Mouse (Mus musculus) Patski (cell line): ENCODE data around the gene Aprt. TPM values are rescaled to one million over a fixed set of nuclear protein-coding genes. Genes with fewer than 3 reads are reported as not detected.
A peak's percentile ranks its signal among the peaks of the same experiment; 100 is the strongest.

Source experiments
- ATAC-seq: fragments of 100-300 bp; one replicate; pipeline ENCODE4 v1.8.0; 2021
- CTCF ChIA-PET: fragments of 350-600 bp; sonication (Branson Sonifier 250); formaldehyde crosslinking; loops from one replicate; lab custom pipeline; 2022; ENCODE audit warnings: inconsistent platforms; lab: Charles Lee
- POLR2A ChIA-PET: fragments of 350-600 bp; sonication (Branson Sonifier 250); formaldehyde crosslinking; loops from one replicate; lab custom pipeline; 2022; ENCODE audit warnings: antibody characterized with exemption, inconsistent platforms; lab: Charles Lee
- DNase-seq: peaks from one replicate; pipeline ENCODE4 v3.0.0-alpha.2; 2011; ENCODE audit warnings: low read depth, low spot score
- H3K27me3 ChIP-seq: fragments of 371-371 bp; one replicate; pipeline ENCODE4 v1.5.1; 2021
- CTCF ChIP-seq: fragments of 100-300 bp; IDR thresholded peaks from one replicate; pipeline ENCODE4 v1.5.1; 2021
- in situ Hi-C: fragments of 300-500 bp; cut with MboI; formaldehyde crosslinking; loops from 3 replicates; pipeline ENCODE4 v1.11.1; 2018; ENCODE audit warnings: low pct_unique_long_range_greater_than_20kb, mixed read lengths
- polyA plus RNA-seq: library from polyadenylated mRNA; unstranded; gene quantifications from one replicate; pipeline ENCODE4 v1.2.3, GENCODE M21; 2021

Aprt gene
- polyA plus RNA-seq, 1 experiment from 2014 or later, result 224 TPM

- ATAC-seq (peak; percentile 83), DNase-seq (no peak)
- POLR2A ChIA-PET, result interaction anchor here (1.0 kb wide), 1 partner anchor 9 kb away, joined by 3 read pairs; no protein-coding TSS in a partner anchor
- no peak for TF ChIP-seq CTCF
- CTCF ChIA-PET, result interaction anchor here (1.6 kb wide), 1 partner anchor 8 kb away, joined by 3 read pairs; no protein-coding TSS in a partner anchor
- in situ Hi-C loops, result loop anchor here (10.0 kb wide), 1 partner anchor 52 kb away; no protein-coding TSS in a partner anchor
- H3K27me3 ChIP-seq, result no peaks in the 10 kb centered on the region
Measured at GRCm38 (mm10) chr8:122556030-122557009, 20.4 kb downstream of the Aprt start.

- TF ChIP-seq CTCF, result no peak
- POLR2A ChIA-PET, result interaction anchor here (0.6 kb wide), 1 partner anchor 67 kb away, joined by 4 read pairs; no protein-coding TSS in a partner anchor
- ATAC-seq (no peak), DNase-seq (no peak)
- CTCF ChIA-PET, result interaction anchor here (0.9 to 1.5 kb wide), 2 partner anchors 30 to 57 kb away, joined by 3 read pairs; no protein-coding TSS in a partner anchor
- in situ Hi-C loops, result loop anchor here (10.0 kb wide), 1 partner anchor 50 kb away; no protein-coding TSS in a partner anchor
- H3K27me3 ChIP-seq, result no peaks in the 10 kb centered on the region
Measured at GRCm38 (mm10) chr8:122554786-122555185, 21.9 kb downstream of the Aprt start.

GRCm38 (mm10) chr8:122551265-122552051 is 25.3 kb downstream of the Aprt start, which contains the start of gene Piezo1:
Piezo1 (minus strand) TSS chr8:122551329.
- TF ChIP-seq CTCF, result no peak
- DNase-seq (no peak), ATAC-seq (peak; percentile 65)
- H3K27me3 ChIP-seq, result no peaks in the 10 kb centered on the region
- POLR2A ChIA-PET, result interaction anchor here (0.9 to 6.6 kb wide), 6 partner anchors 27 to 63 kb away, joined by 3 to 55 read pairs (median 4); no protein-coding TSS in a partner anchor
- in situ Hi-C loops, result loop anchor here (10.0 kb wide), 1 partner anchor 47 kb away; no protein-coding TSS in a partner anchor
- CTCF ChIA-PET, result interaction anchor here (0.6 to 3.4 kb wide), 11 partner anchors 14 to 149 kb away, joined by 3 to 18 read pairs (median 3); no protein-coding TSS in a partner anchor

- in situ Hi-C loops, result loop anchor here (10.0 kb wide), 1 partner anchor 46 kb away; no protein-coding TSS in a partner anchor
- CTCF ChIA-PET, result interaction anchor here (1.6 to 3.4 kb wide), 5 partner anchors 25 to 54 kb away, joined by 5 to 18 read pairs (median 7); no protein-coding TSS in a partner anchor
- no peak for ATAC-seq
Measured at GRCm38 (mm10) chr8:122550995-122551264, 25.8 kb downstream of the Aprt start.

GRCm38 (mm10) chr8:122550234-122550994 is 26.3 kb downstream of the Aprt start:
- no peak for TF ChIP-seq CTCF

More at GRCm38 (mm10) chr8:122550995-122551264, 25.8 kb downstream of the Aprt start:
- no peak for DNase-seq
- no peaks in the 10 kb centered on the region for H3K27me3 ChIP-seq
- TF ChIP-seq CTCF, result no peak
- POLR2A ChIA-PET, result interaction anchor here (0.9 to 6.6 kb wide), 5 partner anchors 27 to 62 kb away, joined by 3 to 55 read pairs (median 3); no protein-coding TSS in a partner anchor

GRCm38 (mm10) chr8:122548891-122549439 is 27.7 kb downstream of the Aprt start:
- POLR2A ChIA-PET, result interaction anchor here (0.6 to 6.6 kb wide), 7 partner anchors 17 to 105 kb away, joined by 3 to 55 read pairs (median 3); no protein-coding TSS in a partner anchor
- no peak for TF ChIP-seq CTCF

More at GRCm38 (mm10) chr8:122550234-122550994, 26.3 kb downstream of the Aprt start:
- POLR2A ChIA-PET, result interaction anchor here (0.8 to 6.6 kb wide), 11 partner anchors 10 to 106 kb away, joined by 3 to 55 read pairs (median 3); no protein-coding TSS in a partner anchor
- peak; percentile 22 for ATAC-seq
- DNase-seq, result no peak
- CTCF ChIA-PET, result interaction anchor here (0.7 to 3.4 kb wide), 9 partner anchors 14 to 54 kb away, joined by 3 to 18 read pairs (median 5); no protein-coding TSS in a partner anchor
- in situ Hi-C loops, result loop anchor here (10.0 kb wide), 1 partner anchor 46 kb away; no protein-coding TSS in a partner anchor
- no peaks in the 10 kb centered on the region for H3K27me3 ChIP-seq

GRCm38 (mm10) chr8:122548331-122548730 is 28.4 kb downstream of the Aprt start:
- ChIA-PET POLR2A (interaction anchor here (6.6 kb wide), 1 partner anchor 24 kb away, joined by 55 read pairs; no protein-coding TSS in a partner anchor), CTCF (interaction anchor here (1.3 to 1.8 kb wide), 2 partner anchors 23 to 25 kb away, joined by 3 to 7 read pairs; no protein-coding TSS in a partner anchor)
- H3K27me3 ChIP-seq, result no peaks in the 10 kb centered on the region
- DNase-seq (no peak), ATAC-seq (no peak)
- TF ChIP-seq CTCF, result no peak
- in situ Hi-C loops, result no loop called here

More at GRCm38 (mm10) chr8:122548891-122549439, 27.7 kb downstream of the Aprt start:
- peak; percentile 41 for ATAC-seq
- DNase-seq, result peak; percentile 71
- CTCF ChIA-PET, result interaction anchor here (1.5 to 3.4 kb wide), 3 partner anchors 12 to 48 kb away, joined by 3 to 18 read pairs (median 4); no protein-coding TSS in a partner anchor
- in situ Hi-C loops, result no loop called here
- H3K27me3 ChIP-seq, result no peaks in the 10 kb centered on the region

- CTCF ChIA-PET, result interaction anchor here (0.9 to 1.8 kb wide), 3 partner anchors 11 to 24 kb away, joined by 3 to 7 read pairs (median 3); no protein-coding TSS in a partner anchor
- in situ Hi-C loops, result no loop called here
- TF ChIP-seq CTCF, result no peak
- ATAC-seq, result no peak
- no peaks in the 10 kb centered on the region for H3K27me3 ChIP-seq
- POLR2A ChIA-PET, result interaction anchor here (0.9 to 6.6 kb wide), 3 partner anchors 9 to 24 kb away, joined by 3 to 55 read pairs (median 3); no protein-coding TSS in a partner anchor
- no peak for DNase-seq
Measured at GRCm38 (mm10) chr8:122547815-122548214, 28.9 kb downstream of the Aprt start.
